Mouse (Mus musculus): ENCODE data around the gene 1700016D06Rik.

DNA sequence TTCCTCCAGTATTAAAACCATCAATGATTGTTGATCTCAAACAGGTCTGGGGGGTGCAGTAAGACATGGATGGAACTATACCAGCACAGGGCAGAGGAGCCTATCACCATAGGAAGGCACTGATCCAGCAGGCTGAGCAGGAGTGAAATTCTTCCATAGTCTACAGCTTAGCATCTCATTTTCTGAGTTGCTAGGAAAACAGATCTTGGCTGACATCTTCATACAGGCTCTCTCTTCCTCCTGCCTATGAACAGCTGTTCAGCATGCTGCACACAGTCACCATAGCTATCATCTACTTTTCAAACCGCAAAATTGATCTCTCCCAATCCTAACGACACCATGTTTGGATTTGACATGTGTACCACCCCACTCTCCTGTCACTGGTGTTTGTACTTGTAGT is 82.8 kb downstream of the 1700016D06Rik start:
- no peak for TF ChIP-seq CTCF (IDR thresholded peaks at IDR 0.05; ENCODE audit: low read depth, low read length)
- TF ChIP-seq POLR2A (IDR thresholded peaks at IDR 0.05; ENCODE audit: insufficient read depth, low read length), result no peak

Measured in ES-Bruce4 (cell line).